Mouse (Mus musculus) cerebellum, adult 2 months (tissue): ENCODE measurements around the gene Dnm3.

Experiments used
- CTCF ChIP-seq: fragments of 200-500 bp; IDR thresholded peaks from 2 replicates; pipeline ENCODE4 v1.5.1; 2011; ENCODE audit warnings: low read depth, mild to moderate bottlenecking, control low read depth, low read length, moderate library complexity, borderline replicate concordance; ENCODE audit not compliant: insufficient read depth
- POLR2A ChIP-seq: fragments of 200-500 bp; IDR thresholded peaks from 2 replicates; pipeline ENCODE4 v1.6.1; 2011; ENCODE audit warnings: low read length, control low read depth, borderline replicate concordance; ENCODE audit not compliant: insufficient read depth

- TF ChIP-seq POLR2A (no peak), CTCF (no peak)
These were observed 319.3 kb downstream of the Dnm3 start for GRCm38 (mm10) chr1:162158486-162158885.
